In the genomic region with DNA sequence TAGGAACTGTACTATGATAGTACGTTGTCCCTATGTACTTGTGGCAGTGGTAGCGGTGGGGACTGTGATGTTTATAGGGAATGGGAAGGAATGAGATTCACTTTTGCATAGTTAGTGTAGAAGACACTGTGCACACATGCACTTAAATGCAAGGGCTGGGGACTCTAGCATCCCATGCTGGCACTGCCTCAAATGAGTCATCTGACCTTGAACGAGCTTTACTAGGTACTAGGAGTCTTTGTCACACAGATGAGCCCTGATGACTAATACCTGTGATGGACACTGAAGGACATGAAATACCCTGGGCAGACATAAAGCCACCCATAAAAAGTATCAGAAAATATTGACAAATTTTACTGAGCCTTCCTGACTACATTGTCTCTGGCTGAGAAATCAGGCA, we compare ENCODE assay signal across 32 mouse cellular contexts. TPM values are rescaled to one million over a fixed set of nuclear protein-coding genes. Genes with fewer than 3 reads are reported as not detected.
DNase-seq lines count a peak whose midpoint lies in the region; TF ChIP-seq lines count a peak whose summit lies in the region.
"Had no signal": no experiment of that assay in that cellular context is flagged by ENCODE, and none has a peak within 500 bp of the region (broad histone marks: within the 10 kb centered on the region; RNA-seq: fewer than 3 reads in every experiment).

No protein-coding gene starts in this region.

- DNase-seq in gastrocnemius, adult 2 months = no peak
- DNase-seq in gastrocnemius, postnatal 10 days = no peak
- peak; percentile 72 for DNase-seq in 3T3-L1 (ENCODE audit: low read depth, low spot score)
- DNase-seq in adrenal gland, adult 2 months = peak; percentile 90
- peak; percentile 60 for DNase-seq in brain, adult 2 months (ENCODE audit: low read depth, low spot score)
- DNase-seq in right cerebral cortex, adult 2 months (ENCODE audit: low spot score in 2 of 2) = no peak
- DNase-seq in cerebellum, postnatal 36 days = no peak
- DNase-seq: cerebellum, adult 11 months; cerebellum, postnatal 10 days; forebrain, postnatal 0 days; heart, postnatal 10 days; kidney, adult 8-10 months; kidney, postnatal 14 days; lung, adult 2 months; lung, postnatal 14 days; right cerebral cortex, adult 18-20 months; thymus, adult 18-20 months; thymus, postnatal 36 days had no signal

- no peak overlapping the region; the same call in 1 of the 2 replicates for H3K4me3 ChIP-seq in gastrocnemius, adult 2 months
- H3K4me3 ChIP-seq: heart, embryonic 10.5 days; hindbrain, embryonic 13.5 days; limb, embryonic 12.5 days; liver, embryonic 12.5 days had no signal

- no peak for TF ChIP-seq CTCF in gastrocnemius, adult 2 months (IDR thresholded peaks at IDR 0.05)

- H3K27ac ChIP-seq in gastrocnemius, adult 2 months = peak overlapping the region; percentile 89
- H3K27ac ChIP-seq: heart, embryonic 10.5 days; limb, embryonic 12.5 days; liver, embryonic 12.5 days had no signal

- intact Hi-C loops in gastrocnemius, adult 2 months (cut with DNase I) = no loop called here

RNA-seq across cellular contexts. Expression of a gene that starts 16.2 kb away (rescaled TPM):
- 10 to 100 TPM; 23.6 to 24.6 TPM for total RNA-seq in gastrocnemius, adult 2 months (2021)
- 10 to 100 TPM; 30.3 to 33.4 TPM for total RNA-seq in gastrocnemius, postnatal 10 days (2021)
- total RNA-seq in adrenal gland, adult 2 months (2021) = 10 to 100 TPM; 29.7 to 34.2 TPM
- 9.1 and 9.6 TPM in 2 replicates for polyA plus RNA-seq in adrenal gland, adult 2 months (2012; rRNA removed)

RNA-seq across cellular contexts. Expression of a gene that starts 56.6 kb away (rescaled TPM):
- total RNA-seq in gastrocnemius, adult 2 months (2021) = not detected
- total RNA-seq in gastrocnemius, postnatal 10 days (2021) = not detected
- not detected for total RNA-seq in adrenal gland, adult 2 months (2021)
- polyA plus RNA-seq in adrenal gland, adult 2 months (2012; rRNA removed) = not detected in 2 replicates
- total RNA-seq: forebrain, postnatal 0 days; gastrocnemius, adult 18-20 months; heart, postnatal 10 days; layer of hippocampus, adult 18-20 months; layer of hippocampus, postnatal 25 days; megakaryocyte progenitor cell, adult 5-6 weeks; MEL; midbrain, postnatal 0 days had no signal
- polyA plus RNA-seq: C2C12; embryonic facial prominence, embryonic 11.5 days; forebrain, embryonic 11.5 days; heart, embryonic 10.5 days; limb, embryonic 12.5 days; liver, embryonic 12.5 days; midbrain, embryonic 11.5 days had no signal

Comparison
In these comparisons a context has a peak if more than half of its experiments do, and no peak if none do; other contexts are left out.
1. DNase-seq: peak in 3T3-L1 (single experiment), adrenal gland, adult 2 months (single experiment) and brain, adult 2 months (single experiment); none in gastrocnemius, adult 2 months (single experiment), gastrocnemius, postnatal 10 days (single experiment), right cerebral cortex, adult 2 months (0 of 2) and cerebellum, postnatal 36 days (0 of 2).